Mouse (Mus musculus): ENCODE measurements around the gene Hes7.
"Not testable (repeated sequence)": the region's sequence is repeated elsewhere in the genome, so short reads cannot be mapped to it uniquely, and the experiment has no call there.

Gene Hes7

DNA sequence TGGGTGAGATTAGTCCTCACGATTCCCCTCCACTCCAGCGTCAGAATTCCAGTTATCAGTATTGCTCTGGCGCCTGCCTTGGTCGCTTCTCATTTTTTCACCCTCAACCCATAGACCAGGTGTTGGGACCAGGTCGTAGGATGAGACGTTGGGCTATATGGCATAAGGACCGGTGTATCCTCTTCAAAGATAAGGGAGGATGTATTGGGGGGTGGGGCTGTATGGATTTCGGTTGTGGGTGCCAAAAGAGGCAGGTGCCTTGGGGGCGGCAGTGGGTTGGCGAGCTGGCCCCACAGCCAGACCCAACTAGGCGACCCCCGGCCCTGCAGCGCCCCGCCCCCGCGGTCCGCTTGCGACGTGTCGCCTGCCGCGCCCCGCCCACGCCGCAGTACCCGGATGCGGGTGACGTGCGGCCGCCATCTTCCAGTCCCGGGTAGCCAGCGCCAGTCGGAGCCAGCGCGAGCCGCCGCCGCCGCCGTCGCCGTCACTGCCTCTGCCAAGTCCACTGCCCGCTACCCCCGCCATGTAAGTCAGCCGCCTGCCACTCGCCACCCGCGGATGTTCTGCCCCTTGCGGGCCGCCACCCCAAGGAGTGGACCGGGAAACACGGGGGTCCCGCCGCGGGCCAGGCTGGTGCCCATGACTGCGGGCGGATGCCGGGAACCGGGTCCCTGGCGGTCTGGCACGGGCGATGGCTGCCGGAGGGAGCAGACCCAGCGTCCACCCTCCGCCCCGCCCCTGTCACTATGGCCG is 31.9 kb upstream of the Hes7 start, which contains the start of gene Vamp2:
Gene Vamp2, plus strand, starts transcription at position 388 of the 753 bp plus-strand sequence.
- DNase-seq (ENCODE audit: low spot score in 2 of 2) = peak; percentile 92 to 95

DNA sequence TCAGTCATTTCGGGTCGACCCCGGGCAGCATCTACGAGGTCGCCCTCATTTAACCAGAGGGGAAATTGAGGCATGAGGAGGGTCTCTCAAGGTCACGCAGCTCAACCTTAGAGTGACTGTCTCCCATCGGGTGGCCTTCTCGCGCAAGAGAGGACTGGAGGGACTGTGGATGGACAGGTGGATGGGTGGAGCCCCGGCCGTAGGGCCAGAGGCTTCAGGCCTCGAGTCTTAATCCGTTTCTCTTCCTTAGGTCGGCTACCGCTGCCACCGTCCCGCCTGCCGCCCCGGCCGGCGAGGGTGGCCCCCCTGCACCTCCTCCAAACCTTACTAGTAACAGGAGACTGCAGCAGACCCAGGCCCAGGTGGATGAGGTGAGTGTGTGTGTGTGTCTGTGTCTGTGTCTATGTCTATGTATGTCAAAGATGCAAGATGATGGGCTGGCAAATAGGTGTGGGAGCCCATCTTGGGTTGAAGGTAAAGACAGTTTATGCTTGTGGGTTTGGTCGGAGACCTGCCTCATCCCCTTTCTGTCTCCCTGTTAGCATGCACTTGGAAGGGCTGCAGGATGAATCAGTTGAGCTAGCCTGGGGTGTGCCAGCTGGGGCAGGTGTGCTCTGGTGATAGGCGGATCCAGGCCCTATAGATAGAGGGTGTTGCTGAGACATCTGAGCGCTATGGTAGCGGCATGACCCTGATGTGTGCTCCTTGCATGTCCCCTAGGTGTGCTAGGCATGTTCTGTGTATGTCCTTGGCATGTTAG is 31.2 kb upstream of the Hes7 start:
- DNase-seq (ENCODE audit: low spot score in 2 of 2) = no peak

DNA sequence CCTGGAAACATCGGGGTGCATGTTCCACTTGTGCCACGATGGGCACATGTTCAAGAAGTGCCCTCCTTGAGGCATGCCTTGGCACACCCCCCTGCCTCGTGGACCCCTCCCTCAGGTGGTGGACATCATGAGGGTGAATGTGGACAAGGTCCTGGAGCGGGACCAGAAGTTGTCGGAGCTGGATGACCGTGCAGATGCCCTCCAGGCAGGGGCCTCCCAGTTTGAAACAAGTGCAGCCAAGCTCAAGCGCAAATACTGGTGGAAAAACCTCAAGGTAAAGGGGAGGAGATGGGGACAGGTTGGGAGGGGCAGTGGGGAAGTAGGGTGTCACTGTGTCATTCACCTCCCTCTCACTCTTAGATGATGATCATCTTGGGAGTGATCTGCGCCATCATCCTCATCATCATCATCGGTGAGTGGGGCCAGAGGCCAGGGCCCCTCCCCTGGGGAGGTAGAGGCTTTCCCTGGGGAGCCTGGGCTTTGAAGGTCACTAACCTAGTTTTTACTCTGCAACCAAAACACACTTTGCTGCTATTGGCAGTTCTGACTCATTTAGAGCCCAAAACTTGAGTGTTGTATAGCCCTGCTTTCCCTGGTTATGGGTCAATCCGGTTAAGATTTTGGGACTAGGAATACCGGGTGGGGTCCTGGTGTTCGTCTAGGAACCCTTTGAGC is 30.5 kb upstream of the Hes7 start:
- no peak for DNase-seq (ENCODE audit: low spot score in 2 of 2)

DNA sequence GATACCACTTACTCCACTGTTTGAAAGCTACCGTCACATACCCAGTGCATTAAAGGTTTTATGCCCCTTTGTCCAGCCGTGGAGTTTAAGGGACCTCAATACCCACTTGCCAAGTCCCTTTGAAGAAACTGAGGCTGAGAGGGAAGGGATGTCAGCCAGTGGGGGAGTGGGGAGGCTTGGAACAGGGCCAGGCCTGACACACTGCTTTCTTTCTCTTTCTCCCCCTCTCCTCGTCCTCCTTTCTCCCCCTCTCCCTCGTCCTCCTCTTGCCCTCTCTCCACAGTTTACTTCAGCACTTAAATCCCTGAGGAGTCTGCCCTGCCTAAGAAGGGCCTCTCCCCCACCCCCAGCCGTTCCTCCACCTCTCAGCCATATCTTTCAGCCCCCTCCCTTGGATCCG is 29.8 kb upstream of the Hes7 start:
- no peak for DNase-seq (ENCODE audit: low spot score in 2 of 2)

DNA sequence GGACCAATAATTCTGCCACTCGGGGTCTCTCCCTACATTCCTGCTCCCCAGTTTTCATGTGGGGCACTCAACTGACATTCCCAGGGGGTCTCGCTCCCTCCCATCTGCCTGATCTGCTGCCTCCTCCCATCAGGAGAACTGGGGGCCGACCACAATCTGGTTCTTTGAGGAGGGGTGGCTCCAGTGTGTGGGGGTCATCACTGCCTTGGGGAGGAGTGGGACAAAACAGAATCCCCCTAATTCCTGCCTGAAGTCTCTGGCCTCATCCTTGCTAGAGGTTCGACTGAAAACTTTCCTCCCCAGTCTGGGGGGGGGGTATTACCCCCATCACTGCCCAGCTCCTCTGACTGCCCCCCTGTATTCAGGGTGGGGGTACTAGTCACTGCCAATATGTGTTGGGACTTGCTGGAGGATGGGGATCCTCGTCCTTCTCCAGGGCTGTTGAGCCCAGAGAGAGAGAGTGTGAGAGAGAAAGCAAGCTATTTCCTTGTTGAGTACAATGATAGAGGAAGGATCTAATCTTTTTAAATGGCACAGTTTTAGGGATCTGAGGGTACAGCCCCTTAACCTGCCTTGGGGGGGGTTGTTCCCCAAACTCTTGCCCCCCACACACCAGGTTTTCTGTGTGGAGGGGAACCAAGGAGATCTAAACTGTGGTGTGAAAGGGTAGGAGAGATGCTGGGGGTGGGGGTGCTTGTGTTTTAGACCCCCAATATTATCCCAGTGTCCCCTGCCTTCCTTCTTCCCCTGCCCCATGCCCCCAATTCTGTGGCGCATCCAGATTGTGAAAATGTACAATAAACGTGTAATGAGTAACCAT is 28.4 kb upstream of the Hes7 start:
- DNase-seq (ENCODE audit: low spot score in 2 of 2) = no peak

DNA sequence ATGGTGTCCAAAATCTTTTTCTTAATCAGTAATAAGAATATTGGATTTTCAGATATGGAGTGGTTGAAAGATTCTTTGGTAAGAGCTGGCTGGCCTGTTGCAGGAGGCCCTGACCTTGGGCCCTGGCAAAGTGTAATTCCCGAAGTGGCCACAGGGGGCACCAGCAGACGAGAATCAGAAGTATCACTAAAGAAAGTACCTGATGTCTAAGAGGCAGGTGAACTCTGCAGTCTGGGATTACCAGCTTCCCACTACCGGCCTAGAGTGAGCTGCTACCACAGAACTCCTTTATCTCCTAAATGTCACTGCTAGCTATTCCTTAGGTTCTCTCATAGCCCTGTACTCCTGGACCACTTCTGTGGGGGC is 27.8 kb upstream of the Hes7 start:
- DNase-seq (ENCODE audit: low spot score in 2 of 2) = peak; percentile 85 to 88

DNA sequence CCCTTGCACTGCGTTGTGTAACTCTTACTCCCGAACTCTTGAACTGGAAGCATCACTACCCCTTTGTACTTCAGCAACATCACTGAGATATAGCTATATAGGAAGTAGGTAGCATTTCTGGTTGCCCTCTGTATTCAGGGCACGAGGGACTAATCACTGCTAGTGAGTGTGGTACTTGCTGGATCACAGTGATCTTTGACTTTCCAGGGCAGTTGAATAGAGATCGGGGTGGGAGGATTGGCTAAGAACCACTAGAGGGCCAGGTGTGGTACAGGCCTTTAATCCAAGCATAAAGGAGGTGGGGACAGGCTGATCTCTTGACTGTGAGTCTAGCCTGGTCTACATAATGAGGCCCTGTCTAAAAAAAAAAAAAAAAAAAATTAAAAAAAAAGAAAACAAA is 27.3 kb upstream of the Hes7 start:
- DNase-seq (ENCODE audit: low spot score in 2 of 2) = no peak

DNA sequence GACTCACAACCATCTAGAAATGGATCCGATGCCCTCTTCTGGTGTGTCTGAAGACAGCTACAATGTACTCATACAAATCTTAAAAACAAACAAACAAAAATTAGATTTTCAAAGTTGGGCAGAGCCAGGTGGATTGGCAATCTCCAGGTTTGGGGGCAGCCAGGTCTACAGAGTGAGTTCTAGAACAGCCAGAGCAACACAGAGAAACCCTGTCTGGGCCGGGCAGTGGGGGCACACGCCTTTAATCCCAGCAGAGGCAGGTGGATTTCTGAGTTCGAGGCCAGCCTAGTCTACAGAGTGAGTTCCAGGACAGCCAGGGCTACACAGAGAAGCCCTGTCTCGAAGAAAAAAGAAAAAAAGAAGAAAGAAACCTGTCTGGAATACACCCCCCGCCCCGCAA is 26.3 kb upstream of the Hes7 start:
- DNase-seq (ENCODE audit: low spot score in 2 of 2) = not testable (repeated sequence)

DNA sequence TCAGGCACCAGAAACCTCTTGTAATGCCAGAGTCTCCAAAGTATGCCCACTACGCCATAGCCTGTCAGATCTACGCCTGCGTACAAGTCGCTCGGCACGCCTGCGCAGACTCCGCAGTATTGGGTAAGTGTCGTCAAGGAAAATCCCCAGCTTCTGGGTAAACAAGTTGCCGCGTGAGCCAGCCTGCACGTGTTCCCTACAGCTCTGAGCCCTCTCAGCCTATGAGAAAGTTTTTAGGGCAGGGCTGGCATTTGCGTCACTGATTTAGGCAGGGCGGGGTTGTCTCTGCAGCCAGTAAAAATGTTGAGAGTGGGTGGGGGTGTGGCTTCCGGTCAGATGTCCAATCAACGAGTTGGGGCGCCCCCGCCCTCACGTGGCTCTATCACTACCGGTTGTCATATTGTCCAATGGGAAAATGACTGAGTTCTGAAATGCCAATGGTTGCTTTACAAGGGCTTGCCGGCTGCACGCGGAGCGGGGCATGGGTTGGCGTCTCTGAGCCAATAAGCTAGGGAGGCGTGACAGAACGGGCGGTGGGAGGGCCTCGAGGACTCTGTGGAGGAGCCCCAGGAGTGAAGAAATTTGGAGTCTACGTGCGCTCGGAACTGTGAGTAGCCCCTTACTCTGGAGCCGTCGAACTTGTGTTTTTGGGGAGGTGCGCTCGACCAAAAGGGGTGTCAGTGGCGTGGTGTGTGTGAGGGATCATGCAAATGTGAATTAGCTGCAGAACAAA is 25.3 kb upstream of the Hes7 start, which contains the start of gene Per1:
Gene Per1, plus strand, starts transcription at position 521 of the 733 bp plus-strand sequence.
- DNase-seq (ENCODE audit: low spot score in 2 of 2) = peak; percentile 89 to 95

DNA sequence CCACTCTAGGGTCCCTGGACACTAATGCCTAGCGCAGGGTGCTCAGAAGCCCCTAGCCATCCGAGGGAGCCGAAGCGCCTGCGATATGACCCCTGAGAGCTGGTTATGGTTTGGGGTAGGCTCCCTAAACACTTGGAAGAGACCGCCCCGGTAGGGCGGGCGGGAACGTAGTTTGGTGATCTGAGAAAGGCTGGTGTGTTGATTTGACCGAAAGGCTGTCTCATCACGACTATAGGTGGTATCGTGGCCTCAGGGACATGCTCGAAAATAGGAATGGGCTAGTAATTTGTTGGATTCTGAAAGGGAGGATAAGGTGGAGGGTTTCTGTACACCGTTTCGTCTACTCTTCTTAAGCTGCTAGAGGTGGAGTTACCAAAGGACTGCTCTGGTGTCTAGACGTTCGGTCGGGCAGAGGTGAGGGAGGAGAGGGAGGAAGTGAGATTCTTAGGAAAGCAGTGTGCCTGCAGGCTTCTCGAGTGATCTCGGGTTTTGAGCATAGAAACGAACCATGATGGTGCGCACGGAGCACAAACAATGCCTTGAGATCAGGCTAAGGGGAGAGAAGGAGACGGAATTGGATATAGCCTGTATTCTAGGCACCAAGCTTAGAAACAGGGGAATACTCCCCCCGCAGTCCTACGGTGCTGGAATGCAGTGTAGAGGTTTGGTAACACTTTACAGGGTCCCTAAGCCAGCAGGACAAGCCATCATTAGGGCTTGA is 24.5 kb upstream of the Hes7 start:
- DNase-seq (ENCODE audit: low spot score in 2 of 2) = no peak

DNA sequence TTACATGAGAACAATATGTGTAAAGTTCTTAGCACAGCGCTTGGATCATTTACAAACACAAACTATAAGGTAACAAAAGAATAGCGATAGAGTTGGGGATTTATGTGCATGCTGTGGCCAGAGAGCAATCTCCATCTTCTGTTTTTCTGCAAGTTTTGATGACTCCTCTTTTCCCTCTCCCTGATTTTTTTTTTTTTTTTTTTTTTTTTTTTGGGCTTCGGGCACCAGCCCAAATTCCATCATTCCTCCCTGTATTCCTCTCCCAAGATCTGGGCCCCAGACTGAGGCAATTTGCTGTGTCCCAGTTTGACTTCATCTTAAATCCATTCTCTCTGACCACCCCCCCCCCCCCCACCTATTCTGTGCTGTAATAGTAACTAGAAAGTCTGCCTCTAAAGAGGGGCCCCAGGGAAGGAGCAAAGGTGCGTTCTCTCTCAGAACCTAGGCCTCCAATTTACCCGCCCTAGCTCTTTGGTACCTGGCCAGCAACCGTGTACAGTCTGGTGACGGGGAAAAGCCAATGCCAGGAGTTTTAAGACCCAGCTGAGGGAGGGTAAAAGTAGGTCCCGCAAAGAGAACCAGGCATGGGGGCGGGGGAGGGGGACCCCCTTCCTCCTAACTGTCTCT is 23.7 kb upstream of the Hes7 start:
- DNase-seq (ENCODE audit: low spot score in 2 of 2) = no peak

DNA sequence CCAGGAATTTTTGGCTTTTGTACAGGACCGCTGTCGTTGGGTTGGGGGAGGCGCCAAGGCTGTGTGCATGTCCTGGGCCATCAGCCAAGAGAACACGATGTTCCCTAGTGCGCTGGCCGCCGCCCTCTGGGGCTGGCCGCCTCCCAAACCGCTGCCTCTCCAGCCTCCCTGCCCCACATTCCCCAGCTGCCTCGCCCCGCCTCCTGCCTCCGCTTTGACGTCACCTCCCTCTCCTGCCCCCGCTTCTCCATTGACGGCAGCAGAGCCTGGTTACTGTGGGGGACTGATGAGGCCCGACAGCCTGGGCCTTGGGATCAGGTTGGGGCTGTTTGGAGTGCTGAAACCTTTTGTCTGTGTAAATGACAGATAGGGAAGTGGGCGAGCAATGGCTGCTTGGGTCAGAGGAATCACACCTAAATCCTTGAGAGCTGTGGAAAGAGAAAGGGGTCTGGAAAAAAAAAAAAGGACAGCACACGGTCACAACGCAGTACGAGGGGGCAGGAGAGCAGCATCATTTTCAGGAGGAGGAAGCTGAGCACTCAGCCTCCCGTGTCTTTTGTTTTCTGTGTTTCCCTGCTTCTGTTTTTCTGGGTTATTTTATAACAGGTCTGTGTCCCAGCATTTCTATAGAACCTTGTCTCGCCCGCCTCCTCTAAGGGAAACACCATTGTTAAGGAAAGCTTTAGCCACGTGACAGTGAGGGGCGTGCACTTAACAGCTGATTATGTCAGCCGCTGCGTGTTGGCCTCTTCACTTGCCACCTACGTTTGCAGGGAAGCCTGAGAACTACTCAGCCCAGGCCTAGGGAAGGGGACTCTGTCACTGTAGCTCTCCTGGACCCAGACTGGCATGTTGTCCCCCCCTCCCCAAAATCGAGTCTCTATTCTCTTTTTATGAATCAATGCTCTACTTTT is 23.0 kb upstream of the Hes7 start:
- peak; percentile 81 to 84 for DNase-seq (ENCODE audit: low spot score in 2 of 2)

DNA sequence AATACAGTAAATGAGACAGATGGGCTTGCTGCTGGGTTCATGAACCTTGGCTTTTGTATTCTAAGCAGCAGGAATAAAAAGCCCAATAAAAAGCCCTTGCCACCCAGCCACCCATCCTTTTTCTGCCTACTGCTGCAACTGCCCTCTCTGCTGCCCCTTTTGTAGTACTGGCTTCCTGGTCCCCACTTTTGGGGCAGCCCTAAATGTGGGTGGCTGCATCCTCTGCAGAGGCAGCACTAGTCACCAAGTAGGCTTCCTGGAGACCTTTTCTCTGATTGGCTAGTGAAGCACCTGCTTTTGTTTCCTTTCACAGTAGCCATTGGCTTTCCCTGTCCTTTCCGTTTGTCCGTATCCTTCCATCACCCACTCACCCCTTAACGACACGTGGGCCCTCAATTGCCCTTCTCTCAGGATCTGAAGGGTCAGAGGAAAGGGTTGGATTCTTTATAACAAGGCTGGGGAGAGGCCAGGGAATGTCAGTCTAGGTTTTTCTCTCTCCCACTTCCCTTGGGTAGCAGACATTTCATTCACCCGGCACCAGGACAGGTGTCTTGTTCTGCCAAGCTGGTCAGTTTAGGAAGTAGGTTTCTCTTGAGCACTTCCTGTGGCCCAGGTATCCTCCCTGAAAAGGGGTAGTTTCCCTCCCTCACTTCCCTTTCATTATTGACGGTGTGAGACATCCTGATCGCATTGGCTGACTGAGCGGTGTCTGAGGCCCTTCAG is 22.0 kb upstream of the Hes7 start:
- no peak for DNase-seq (ENCODE audit: low spot score in 2 of 2)

DNA sequence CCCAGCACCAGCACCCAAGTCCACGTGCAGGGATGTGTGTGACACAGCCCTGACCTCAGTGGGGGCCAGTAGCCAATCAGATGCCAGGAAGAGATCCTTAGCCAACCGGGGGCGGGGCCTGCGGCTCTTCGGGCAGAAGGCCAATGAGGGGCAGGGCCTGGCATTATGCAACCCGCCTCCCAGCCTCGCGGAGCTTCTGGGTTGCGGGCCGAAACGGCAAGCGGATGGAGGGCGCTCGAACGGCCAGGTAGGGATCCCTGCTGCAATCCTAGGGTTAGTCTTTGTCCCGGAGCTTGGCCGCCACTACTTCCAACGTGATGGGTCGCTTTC is 21.5 kb upstream of the Hes7 start:
- peak; percentile 89 to 96 for DNase-seq (ENCODE audit: low spot score in 2 of 2)

DNA sequence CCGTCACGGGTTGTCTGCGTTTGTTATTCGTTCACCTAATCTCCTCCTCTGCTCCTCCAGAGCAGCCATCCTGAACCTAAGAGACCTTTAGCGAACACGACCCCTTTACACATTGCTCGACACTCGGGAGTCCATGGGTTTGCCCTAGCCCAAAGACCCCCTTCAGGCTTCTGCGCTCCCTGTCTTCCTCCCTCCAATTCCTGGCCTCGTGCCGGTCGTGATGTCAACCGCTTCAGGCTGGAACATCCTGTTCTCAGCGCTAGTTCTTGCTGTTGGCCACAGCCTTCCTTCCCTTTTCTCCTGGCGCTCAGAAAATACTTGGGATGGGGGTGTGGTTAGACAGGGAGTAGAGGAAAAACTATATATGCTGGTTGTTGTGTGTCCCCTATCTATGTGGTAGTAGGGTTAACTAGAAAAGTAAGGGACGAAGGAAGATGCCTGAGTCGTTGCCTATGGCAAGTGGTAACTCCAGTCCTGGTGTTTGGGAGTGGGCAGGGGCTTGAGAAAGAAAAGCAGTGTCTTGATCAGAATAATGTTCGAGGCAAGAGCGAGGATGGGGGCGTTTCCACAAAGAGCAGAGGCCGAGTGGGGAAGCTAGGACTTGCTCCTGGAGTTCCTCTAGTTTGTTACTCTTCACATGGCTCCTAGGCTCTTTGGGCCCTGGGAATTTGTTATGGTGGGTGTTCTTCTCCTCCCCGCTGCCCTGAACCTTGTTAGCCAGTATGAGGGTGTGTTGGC is 20.9 kb upstream of the Hes7 start:
- DNase-seq (ENCODE audit: low spot score in 2 of 2) = peak in 1 of 2 experiments; percentile 59

DNA sequence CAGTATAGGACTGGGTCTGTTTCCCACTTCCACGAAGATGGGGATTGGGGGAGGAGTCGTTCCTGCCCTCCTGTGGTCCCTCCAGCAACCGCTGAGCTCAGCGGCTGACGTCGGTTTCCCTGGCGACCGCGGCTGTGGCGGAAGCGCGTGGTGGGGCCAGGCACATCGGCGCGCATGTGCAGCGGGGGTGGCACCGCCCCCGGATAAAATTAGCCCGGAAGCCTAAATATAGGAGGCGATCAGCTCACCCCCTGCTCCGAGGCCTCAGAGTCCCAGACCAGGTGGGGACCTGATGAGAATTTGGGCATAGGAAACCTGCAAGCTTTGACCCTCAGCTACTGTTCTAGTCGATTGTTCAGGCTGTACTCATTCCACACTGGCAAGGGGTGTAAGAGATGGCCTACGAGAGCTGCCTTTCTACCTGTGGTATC is 20.3 kb upstream of the Hes7 start:
- DNase-seq (ENCODE audit: low spot score in 2 of 2) = peak in 1 of 2 experiments; percentile 71

DNA sequence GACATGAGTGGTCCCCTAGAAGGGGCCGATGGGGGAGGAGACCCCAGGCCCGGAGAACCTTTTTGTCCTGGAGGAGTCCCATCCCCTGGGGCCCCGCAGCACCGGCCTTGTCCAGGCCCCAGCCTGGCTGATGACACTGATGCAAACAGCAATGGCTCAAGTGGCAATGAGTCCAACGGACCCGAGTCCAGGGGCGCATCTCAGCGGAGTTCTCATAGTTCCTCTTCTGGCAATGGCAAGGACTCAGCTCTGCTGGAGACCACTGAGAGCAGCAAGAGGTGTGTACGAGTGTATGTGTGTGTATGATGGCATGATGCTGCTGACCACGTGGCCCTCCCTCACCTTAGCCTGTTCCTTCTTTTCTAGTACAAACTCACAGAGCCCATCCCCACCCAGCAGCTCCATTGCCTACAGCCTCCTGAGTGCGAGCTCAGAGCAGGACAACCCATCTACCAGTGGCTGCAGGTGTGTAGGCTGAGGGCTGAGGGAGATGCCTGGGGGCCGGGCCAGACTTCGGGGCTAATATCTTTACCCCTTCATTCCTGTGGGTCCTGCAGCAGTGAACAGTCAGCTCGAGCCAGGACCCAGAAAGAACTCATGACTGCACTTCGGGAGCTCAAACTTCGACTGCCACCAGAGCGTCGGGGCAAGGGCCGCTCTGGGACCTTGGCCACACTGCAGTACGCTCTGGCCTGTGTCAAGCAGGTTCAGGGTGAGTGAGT is 19.4 kb upstream of the Hes7 start:
- no peak for DNase-seq (ENCODE audit: low spot score in 2 of 2)
